Mouse (Mus musculus): Measurements from ENCODE around the gene Sh3bgrl3. TPM values are rescaled to one million over a fixed set of nuclear protein-coding genes. Genes with fewer than 3 reads are reported as not detected.

Sh3bgrl3 gene
- polyA plus RNA-seq, 1 experiment = 375 TPM

DNA sequence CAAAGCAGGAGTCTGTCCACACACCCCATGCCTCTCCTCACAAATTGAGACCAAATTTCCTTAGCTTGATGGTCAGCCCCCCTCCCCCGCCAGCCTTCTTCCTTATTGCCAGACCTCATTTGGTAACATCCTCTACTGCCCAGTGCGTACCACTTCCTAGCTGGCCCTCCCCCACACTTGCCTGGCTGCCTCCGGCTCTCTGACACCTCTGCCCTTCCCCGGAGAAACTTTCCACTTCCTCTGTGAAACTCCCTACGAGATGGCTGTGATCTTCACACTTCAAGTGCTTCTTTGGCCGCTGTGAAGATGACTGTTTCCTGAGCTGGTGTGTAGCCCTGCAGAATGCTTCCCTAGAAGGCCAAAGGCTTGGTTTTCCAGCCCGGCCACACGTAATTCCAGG lies 30.0 kb downstream of the Sh3bgrl3 start:
- TF ChIP-seq FOSL1 (IDR thresholded peaks at IDR 0.05; ENCODE audit: insufficient read depth, low read length, poor library complexity, severe bottlenecking) = no peak
- no peak for TF ChIP-seq CTCF (IDR thresholded peaks at IDR 0.05; ENCODE audit: control insufficient read depth, insufficient read depth, insufficient read length)
- TF ChIP-seq CEBPB (IDR thresholded peaks at IDR 0.05; ENCODE audit: low read depth) = no peak
- TF ChIP-seq MYOG (IDR thresholded peaks at IDR 0.05; ENCODE audit: control insufficient read depth, extremely low read depth, insufficient read length) = no peak
- no peak for TF ChIP-seq MAX (IDR thresholded peaks at IDR 0.05)
- TF ChIP-seq USF1 (IDR thresholded peaks at IDR 0.05; ENCODE audit: low read depth) = no peak

DNA sequence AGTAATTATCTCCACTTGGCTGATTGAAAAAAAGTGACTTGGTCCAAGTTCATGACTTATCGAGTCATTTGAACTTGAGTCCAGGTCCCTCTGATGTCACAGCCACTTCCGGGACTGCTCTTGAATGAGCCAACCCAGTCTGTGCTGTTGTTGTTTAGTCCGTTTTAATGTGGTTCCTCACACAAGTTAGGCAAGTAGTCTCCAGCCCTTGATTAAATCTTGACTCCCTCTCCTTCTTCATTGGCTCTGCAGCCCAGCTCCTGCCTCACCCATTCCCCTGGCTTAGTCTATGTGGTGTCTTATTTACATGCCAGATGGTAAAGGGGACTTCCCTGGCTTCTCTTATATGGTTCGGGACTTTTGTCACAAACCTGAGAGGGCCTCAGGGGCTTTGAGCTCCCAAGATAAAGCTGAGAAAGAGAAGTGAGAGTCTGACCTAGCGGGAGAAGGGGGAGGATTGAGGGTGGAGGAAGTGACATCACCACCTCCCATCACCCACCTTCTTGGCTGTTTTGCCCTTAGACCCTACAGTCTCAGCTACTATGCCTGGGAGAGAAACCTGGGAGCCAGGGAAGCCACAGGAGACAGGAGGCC lies 31.5 kb downstream of the Sh3bgrl3 start:
- Histone ChIP-seq H3ac (ENCODE audit: control insufficient read depth, insufficient read length, low read depth) (no peak overlapping the region), H3K27me3 (ENCODE audit: control insufficient read depth, insufficient read depth, insufficient read length) (peaks cover 23% of the 10 kb centered on the region), H3K4me3 (ENCODE audit: insufficient read depth, poor library complexity, severe bottlenecking) (no peak overlapping the region), H3K79me2 (ENCODE audit: control insufficient read depth, insufficient read depth) (no peaks in the 10 kb centered on the region), H3K36me3 (ENCODE audit: control insufficient read depth, insufficient read depth) (no peaks in the 10 kb centered on the region), H3K79me3 (ENCODE audit: low read depth) (no peaks in the 10 kb centered on the region)
- TF ChIP-seq FOSL1 (IDR thresholded peaks at IDR 0.05; ENCODE audit: insufficient read depth, low read length, poor library complexity, severe bottlenecking) = no peak
- no peak for TF ChIP-seq MAX (IDR thresholded peaks at IDR 0.05)
- TF ChIP-seq MYOD1 (IDR thresholded peaks at IDR 0.05; ENCODE audit: control insufficient read depth, insufficient read length, low read depth) = no peak
- TF ChIP-seq CEBPB (IDR thresholded peaks at IDR 0.05; ENCODE audit: low read depth) = no peak
- TF ChIP-seq MYOG (IDR thresholded peaks at IDR 0.05; ENCODE audit: control insufficient read depth, extremely low read depth, insufficient read length) = no peak
- TF ChIP-seq USF1 (IDR thresholded peaks at IDR 0.05; ENCODE audit: low read depth) = no peak
- no peak for TF ChIP-seq CTCF (IDR thresholded peaks at IDR 0.05; ENCODE audit: control insufficient read depth, insufficient read depth, insufficient read length)

More for the DNA sequence above, 30.0 kb downstream of the Sh3bgrl3 start:
- H3K27me3 ChIP-seq (ENCODE audit: control insufficient read depth, insufficient read depth, insufficient read length) = peaks cover 16% of the 10 kb centered on the region
- no peaks in the 10 kb centered on the region for H3K79me2 ChIP-seq (ENCODE audit: control insufficient read depth, insufficient read depth)
- H3K4me3 ChIP-seq (ENCODE audit: insufficient read depth, poor library complexity, severe bottlenecking) = no peak overlapping the region
- H3K79me3 ChIP-seq (ENCODE audit: low read depth) = no peaks in the 10 kb centered on the region
- H3K36me3 ChIP-seq (ENCODE audit: control insufficient read depth, insufficient read depth) = no peaks in the 10 kb centered on the region
- no peak overlapping the region for H3ac ChIP-seq (ENCODE audit: control insufficient read depth, insufficient read length, low read depth)

DNA sequence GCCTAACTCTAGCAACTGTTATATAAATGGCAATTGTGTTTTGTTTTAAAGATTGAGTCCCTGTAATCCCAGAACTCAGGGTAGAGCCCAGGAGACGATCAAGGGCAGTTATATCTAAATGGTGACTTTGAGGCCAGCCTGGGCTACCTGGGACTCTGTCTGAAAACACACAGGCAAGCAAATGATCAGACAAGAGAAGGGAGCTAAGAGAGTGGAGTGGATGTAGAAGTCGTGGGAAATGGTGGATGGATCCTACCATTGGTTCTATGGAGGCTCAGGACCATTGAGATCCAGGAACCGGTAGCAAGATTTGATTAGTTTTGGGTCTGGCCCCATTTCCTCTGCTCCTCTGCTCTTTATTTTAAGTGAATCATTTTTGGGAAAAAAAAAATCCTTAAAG lies 32.5 kb downstream of the Sh3bgrl3 start:
- H3K36me3 ChIP-seq (ENCODE audit: control insufficient read depth, insufficient read depth) = no peaks in the 10 kb centered on the region
- no peak overlapping the region for H3K4me3 ChIP-seq (ENCODE audit: insufficient read depth, poor library complexity, severe bottlenecking)
- H3ac ChIP-seq (ENCODE audit: control insufficient read depth, insufficient read length, low read depth) = no peak overlapping the region
- TF ChIP-seq CTCF (IDR thresholded peaks at IDR 0.05; ENCODE audit: control insufficient read depth, insufficient read depth, insufficient read length) (no peak), USF1 (IDR thresholded peaks at IDR 0.05; ENCODE audit: low read depth) (no peak), MYOD1 (IDR thresholded peaks at IDR 0.05; ENCODE audit: control insufficient read depth, insufficient read length, low read depth) (no peak), MYOG (IDR thresholded peaks at IDR 0.05; ENCODE audit: control insufficient read depth, extremely low read depth, insufficient read length) (no peak), MAX (IDR thresholded peaks at IDR 0.05) (no peak), CEBPB (IDR thresholded peaks at IDR 0.05; ENCODE audit: low read depth) (no peak), FOSL1 (IDR thresholded peaks at IDR 0.05; ENCODE audit: insufficient read depth, low read length, poor library complexity, severe bottlenecking) (no peak)
- H3K79me2 ChIP-seq (ENCODE audit: control insufficient read depth, insufficient read depth) = no peaks in the 10 kb centered on the region
- peaks cover 23% of the 10 kb centered on the region for H3K27me3 ChIP-seq (ENCODE audit: control insufficient read depth, insufficient read depth, insufficient read length)
- no peaks in the 10 kb centered on the region for H3K79me3 ChIP-seq (ENCODE audit: low read depth)

DNA sequence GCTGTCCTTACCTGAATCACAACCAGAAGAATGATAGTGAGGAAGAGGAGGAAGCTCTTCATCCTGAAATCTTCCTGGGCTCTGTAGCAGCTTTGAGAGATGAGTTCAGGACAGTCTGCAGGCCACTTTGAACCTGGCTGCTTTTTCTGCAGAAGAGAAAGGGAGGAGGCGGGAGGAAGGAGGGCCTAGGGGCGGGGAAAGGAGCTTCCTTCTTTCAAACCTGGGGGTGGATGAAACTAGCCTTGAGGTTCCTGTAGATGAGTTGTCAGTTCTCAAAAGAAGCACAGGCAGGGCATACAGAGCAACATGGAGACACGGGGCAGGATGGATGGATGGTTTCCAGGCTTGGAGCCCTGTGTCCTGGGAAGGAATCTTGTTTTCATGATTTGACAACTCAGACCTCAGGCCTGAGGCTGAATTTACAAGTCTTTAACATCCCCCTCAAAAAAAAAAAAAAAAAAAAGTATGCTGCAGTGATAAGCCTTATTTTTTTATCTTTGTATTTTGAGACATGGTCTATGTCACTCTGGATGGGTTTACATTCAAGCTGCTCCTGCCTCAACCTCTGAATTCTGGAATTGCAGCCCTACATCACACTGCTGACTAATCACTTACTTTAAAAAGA lies 33.6 kb downstream of the Sh3bgrl3 start, which contains the start of gene Cd52:
Gene Cd52, minus strand, starts transcription at position 160 of the 625 bp plus-strand sequence.
- TF ChIP-seq CEBPB (IDR thresholded peaks at IDR 0.05; ENCODE audit: low read depth) (no peak), MYOG (IDR thresholded peaks at IDR 0.05; ENCODE audit: control insufficient read depth, extremely low read depth, insufficient read length) (no peak), CTCF (IDR thresholded peaks at IDR 0.05; ENCODE audit: control insufficient read depth, insufficient read depth, insufficient read length) (no peak), MAX (IDR thresholded peaks at IDR 0.05) (no peak), FOSL1 (IDR thresholded peaks at IDR 0.05; ENCODE audit: insufficient read depth, low read length, poor library complexity, severe bottlenecking) (no peak), USF1 (IDR thresholded peaks at IDR 0.05; ENCODE audit: low read depth) (no peak), MYOD1 (IDR thresholded peaks at IDR 0.05; ENCODE audit: control insufficient read depth, insufficient read length, low read depth) (no peak)

DNA sequence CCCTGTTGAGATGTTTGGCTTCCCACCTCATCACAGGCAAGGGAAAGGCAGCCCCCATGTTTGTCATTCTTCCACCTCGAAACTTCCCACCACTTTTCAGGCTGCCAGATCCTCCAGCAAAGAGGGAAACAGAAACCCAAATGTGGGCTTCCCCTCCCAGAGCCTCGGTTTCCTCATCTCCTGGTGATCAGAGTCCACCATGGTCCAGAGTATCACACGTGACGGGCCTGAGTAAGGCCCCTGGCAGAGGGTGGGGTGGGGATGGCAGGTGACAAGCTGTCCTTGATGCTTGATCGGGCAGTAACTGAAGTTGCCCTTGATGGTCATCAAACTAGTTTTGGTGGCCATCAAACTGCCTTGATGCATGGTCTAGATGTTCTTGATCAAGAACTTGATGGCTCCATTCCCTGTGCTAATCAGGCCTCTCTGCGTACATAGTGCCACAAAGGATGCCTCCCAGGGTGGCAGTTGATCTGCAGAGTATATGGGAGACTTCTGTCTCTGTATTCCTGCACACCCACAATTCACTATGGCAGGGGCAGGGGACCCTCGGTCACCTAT lies 34.5 kb downstream of the Sh3bgrl3 start:
- Histone ChIP-seq H3K36me3 (ENCODE audit: control insufficient read depth, insufficient read depth) (no peaks in the 10 kb centered on the region), H3ac (ENCODE audit: control insufficient read depth, insufficient read length, low read depth) (no peak overlapping the region), H3K79me3 (ENCODE audit: low read depth) (no peaks in the 10 kb centered on the region), H3K4me3 (ENCODE audit: insufficient read depth, poor library complexity, severe bottlenecking) (no peak overlapping the region), H3K27me3 (ENCODE audit: control insufficient read depth, insufficient read depth, insufficient read length) (peaks cover 25% of the 10 kb centered on the region), H3K79me2 (ENCODE audit: control insufficient read depth, insufficient read depth) (no peaks in the 10 kb centered on the region)
- TF ChIP-seq USF1 (IDR thresholded peaks at IDR 0.05; ENCODE audit: low read depth) (no peak), MYOG (IDR thresholded peaks at IDR 0.05; ENCODE audit: control insufficient read depth, extremely low read depth, insufficient read length) (no peak), CTCF (IDR thresholded peaks at IDR 0.05; ENCODE audit: control insufficient read depth, insufficient read depth, insufficient read length) (no peak), MAX (IDR thresholded peaks at IDR 0.05) (no peak), FOSL1 (IDR thresholded peaks at IDR 0.05; ENCODE audit: insufficient read depth, low read length, poor library complexity, severe bottlenecking) (no peak), CEBPB (IDR thresholded peaks at IDR 0.05; ENCODE audit: low read depth) (no peak), MYOD1 (IDR thresholded peaks at IDR 0.05; ENCODE audit: control insufficient read depth, insufficient read length, low read depth) (no peak)

More for the DNA sequence above, 33.6 kb downstream of the Sh3bgrl3 start, which contains the start of gene Cd52:
- H3ac ChIP-seq (ENCODE audit: control insufficient read depth, insufficient read length, low read depth) = no peak within 1 kb of the TSS
- H3K79me2 ChIP-seq (ENCODE audit: control insufficient read depth, insufficient read depth) = no peaks in the 10 kb centered on the region
- H3K36me3 ChIP-seq (ENCODE audit: control insufficient read depth, insufficient read depth) = no peaks in the 10 kb centered on the region
- H3K79me3 ChIP-seq (ENCODE audit: low read depth) = no peaks in the 10 kb centered on the region
- H3K27me3 ChIP-seq (ENCODE audit: control insufficient read depth, insufficient read depth, insufficient read length) = peaks cover 23% of the 10 kb centered on the region
- H3K4me3 ChIP-seq (ENCODE audit: insufficient read depth, poor library complexity, severe bottlenecking) = no peak within 1 kb of the TSS

Measured in C2C12 (cell line).